Mouse (Mus musculus): Measurements from ENCODE around the gene Kcnq4.

The Kcnq4 gene

DNA sequence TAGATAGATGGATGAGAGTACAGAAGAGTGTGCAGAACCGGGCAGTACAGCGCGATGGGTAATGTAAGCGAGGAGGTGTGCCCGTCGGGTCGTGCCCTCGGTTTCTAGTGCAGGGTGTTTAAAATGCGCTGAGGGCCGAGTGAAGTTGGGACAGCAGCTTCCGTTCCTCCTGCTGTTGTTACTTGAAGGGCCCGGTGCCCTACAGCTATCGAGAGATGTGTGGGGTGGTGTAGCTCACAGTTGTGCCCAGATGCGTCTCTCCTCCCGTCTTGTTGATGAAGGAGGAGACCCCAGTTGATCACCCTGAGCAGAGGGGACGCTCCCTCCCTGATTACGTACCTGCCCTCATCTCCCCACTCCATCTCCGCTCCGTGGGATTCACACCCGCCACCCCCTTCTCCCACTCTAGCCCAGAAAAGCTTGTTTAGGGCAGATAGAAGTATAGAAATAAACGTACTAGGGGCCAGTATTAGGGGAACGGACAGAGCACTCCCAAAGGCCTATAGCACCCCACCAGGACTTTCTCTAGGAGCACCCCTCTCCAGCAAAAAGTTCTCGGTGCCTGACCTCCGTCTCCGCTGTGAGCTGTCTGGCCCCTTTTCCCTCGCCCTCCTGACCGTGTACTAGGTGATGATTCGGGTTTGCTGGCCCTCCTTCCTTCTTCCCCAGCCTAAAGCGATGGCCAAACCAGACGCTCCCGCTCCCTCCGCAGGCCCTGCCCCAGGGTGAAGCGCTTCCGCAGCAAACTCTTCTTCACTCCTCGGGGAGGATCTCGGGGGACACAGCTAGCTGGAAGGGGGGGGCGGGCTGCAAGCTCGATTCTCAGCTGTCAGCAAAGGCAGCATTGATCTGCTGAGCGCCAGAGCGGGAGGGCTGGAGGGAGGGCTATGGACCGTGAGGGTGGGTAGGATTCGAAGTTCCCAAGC lies at the start of gene Kcnq4:
Gene Kcnq4, minus strand, starts transcription at position 672 of the 926 bp plus-strand sequence.
- DNase-seq (ENCODE audit: extremely low read depth, insufficient read length, low spot score): no peak

DNA sequence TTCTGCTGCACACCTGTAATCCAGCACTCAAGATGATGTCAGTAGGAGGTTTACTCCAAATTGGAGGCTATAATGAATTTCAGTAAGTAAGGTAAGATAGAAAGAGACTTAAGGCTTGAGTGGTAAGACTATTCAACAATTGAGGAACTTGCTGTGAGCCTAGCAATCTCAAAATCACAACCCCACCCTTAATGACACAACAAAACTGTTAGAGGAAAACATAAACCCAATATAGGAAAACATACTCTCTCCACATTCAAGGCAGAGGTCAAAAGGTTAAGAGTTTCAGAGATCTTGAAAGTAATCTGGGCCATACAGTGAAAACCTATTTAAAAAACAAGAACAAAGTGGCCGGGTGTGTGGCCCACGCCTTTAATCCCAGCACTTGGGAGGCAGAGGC lies 48.3 kb upstream of the Kcnq4 start:
- DNase-seq (ENCODE audit: extremely low read depth, insufficient read length, low spot score): no peak

DNA sequence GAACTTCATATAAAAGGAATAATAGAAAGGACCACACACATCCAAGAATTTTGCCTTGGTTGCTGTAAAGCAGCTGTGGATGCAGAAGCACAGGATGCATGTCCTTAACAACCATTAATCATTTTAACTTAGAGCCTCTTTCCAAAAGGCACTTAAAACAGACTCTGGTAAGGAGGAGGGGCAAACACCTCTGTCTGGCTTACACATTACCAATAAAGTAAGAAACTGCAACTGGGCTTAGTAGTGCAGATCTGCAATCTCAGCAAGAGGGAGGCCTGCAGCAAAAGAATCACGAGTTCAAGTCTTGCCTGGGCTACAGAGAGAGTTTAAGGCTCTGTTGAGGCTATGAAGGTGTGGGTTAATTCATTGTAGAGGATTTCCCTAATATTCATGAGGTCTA lies 47.2 kb upstream of the Kcnq4 start:
- DNase-seq (ENCODE audit: extremely low read depth, insufficient read length, low spot score): no peak

DNA sequence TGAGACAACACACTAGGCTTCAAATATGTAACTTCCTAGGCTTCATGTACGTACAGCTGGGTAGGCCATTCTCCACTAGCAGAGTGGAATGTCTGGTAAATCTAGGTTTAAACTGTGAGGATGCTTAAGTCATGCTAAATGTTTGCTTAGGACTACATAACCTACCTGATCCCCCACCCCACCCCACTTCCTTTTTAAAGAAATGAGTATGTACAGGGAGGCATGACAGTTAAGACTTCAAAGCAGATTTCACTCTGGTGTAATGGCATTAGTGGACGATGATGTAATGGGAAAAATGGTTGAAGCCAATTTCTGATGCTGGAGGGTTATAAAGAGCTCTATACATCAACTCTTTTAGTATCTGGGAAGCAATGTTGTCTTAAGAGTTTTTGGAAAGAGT lies 44.5 kb upstream of the Kcnq4 start:
- no peak for DNase-seq (ENCODE audit: extremely low read depth, insufficient read length, low spot score)

DNA sequence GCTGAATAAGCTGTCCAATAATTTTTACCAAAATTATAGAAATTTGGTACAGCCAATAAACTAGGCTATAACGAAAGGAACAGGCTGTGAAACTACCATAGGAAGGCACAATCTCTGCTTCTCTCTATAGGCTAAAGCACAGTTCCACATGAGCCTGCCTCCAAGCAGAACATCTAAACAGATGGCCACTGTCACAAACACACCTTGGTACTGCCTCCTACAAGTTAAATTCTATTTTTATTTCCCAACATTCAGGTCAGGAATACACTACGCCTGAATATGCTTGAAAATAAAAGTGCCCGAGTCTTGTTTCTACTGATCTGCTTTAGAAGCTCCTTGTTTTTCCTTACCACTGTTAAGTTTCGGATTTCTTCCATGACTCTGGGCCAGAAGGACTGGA lies 41.6 kb upstream of the Kcnq4 start:
- DNase-seq (ENCODE audit: extremely low read depth, insufficient read length, low spot score): no peak

DNA sequence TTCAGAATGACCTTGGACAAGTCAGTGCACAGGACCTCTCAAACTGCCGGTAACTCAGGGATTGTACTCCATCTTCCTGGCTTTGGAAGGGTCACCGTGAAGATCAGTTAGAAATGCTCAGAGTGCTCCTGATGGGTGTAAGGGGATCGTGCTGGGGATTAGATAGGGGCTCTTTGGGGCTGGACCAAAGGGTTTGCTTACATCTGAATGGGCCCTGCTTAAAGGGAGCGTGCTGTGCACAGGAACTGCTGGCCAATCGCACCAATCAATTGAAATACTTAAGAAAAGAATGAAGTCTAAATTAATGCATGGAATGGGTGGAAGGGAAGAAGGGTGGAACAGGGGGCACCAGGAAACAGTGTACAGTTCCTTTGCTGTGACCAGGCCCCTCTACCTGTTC lies 7.4 kb upstream of the Kcnq4 start:
- DNase-seq (ENCODE audit: extremely low read depth, insufficient read length, low spot score): no peak

DNA sequence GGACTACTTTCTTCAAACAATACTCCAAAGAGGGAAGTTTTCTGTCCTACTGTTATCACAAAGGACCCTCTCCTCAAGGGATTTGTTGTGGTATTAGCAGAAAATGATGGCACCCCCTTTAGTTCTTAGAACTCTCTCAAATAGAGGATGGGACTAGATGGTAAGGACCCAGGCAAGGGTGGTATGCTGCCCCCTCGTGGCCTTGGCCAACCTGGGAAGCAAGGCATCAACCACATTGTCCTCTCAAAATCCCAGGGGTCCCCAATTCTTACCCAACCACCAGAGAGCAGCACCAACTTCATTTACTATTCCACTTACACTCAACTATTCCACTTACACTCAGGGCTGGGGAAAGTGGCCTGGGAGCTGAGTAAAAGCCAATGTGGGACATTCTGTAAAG lies 6.9 kb upstream of the Kcnq4 start:
- DNase-seq (ENCODE audit: extremely low read depth, insufficient read length, low spot score): no peak

DNA sequence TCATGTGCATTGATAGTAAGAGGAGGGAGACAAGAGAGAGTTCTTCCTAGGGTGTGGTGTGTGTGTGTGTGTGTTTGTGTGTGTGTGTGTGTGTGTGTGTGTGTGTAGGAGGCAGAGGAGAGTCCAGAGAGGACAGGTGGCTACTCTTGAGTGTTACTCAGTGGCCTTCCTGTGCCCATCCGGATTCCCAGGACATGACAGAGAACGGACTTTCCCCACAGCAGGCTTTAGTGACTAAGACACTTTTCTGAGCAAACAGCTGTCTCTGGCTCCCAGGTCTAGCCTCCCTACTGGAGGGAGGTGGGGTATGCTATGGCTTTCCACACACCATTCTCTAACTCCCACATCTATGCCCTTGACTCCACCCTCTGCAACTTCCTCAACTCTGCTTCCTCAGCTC lies 1.2 kb upstream of the Kcnq4 start:
- DNase-seq (ENCODE audit: extremely low read depth, insufficient read length, low spot score): no peak

DNA sequence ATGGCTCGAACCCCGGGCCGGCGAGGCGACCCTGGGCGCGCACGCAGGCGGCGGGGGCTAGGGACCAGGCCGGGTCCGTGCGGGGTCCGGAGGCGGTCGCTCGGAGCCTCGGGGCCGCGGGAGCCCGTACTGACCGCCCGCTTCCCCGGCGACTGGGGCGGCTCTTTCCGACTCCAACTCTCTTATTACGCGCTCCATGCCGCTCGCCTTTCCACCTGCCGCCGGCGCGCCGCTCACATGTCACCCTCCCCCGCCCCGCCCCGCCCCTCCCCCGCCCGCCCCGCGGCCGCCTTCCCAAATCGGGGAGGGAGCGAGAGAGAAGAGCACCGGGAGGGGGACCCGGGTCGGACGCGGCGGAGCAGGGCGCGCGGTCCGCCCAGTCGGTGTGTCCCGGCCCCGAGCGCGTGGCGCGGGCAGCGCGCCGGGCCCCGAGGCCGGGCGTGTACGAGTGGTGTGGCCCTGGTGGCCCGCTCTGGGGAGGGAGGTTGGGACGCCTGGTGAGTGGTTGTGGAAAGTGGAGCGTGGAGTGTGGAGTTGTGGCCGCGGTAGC lies 1.1 kb downstream of the Kcnq4 start:
- DNase-seq (ENCODE audit: extremely low read depth, insufficient read length, low spot score): no peak

DNA sequence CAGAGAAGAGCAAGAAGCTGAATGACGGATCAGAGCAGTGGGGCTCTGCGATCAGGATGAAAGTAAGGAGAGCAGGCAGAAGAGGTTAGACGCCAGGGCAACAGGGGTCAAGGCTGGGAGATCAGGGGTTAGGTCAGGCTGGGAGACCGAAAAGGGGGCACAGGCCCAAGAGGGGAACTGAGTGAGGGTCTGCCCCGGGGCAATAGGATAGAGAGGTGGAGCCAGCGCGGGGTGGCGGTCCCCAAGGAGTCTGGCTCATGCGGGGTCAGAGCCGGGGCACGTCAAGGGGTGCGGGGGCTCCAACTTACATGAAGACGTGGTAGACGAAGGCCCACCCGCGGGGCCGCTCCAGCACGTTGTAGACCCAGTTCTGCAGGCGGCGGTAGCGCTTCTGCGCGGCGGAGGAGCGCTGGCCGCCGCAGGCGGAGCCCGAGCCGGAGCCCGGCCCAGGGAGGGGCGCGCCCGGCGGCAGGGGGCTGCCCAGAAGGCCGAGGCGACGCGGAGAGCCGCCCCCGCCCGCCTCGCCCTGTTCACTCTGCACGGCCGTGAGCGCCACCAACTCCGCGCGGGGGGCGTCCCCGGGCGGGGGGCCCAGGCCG lies 1.8 kb downstream of the Kcnq4 start:
- DNase-seq (ENCODE audit: extremely low read depth, insufficient read length, low spot score): no peak

DNA sequence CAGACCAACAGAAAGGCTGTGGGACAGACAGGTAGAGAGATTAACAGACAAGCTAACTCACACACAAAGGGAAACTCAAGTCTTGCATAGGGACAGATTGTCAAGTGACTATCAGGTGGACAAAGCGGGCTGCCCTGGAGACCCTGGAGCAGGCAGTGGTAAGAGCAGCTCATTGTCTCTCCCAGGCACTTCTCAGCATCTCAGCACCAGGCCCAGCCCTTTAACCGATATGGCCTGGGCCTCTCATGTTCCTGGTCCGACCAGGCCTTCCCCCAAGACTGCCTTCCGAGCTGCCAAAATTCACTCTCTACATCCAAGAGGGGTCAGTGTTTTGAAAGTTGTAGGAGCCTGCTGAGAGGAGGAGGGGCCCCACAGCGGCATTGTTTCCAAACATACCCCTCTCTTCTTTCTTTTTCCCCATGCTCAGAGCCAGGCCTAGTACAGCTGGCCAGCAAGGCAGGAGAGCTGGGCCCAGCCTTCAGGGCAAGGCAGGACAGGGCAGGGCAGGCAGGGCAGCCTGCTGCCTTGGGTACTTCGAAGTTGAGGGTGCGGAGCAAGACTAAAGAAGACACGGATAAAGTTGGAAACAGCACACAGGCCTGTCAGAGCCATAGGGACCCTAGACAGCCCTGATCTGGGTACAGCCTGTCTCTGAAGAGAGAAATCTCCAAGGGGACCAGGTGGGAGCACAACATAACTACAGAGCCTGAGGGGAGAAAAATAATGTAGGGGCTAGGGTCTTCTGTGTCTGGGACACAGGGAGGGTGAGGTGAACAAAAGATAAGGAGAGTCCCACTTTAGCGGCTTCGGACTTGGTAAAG lies 2.5 kb downstream of the Kcnq4 start:
- no peak for DNase-seq (ENCODE audit: extremely low read depth, insufficient read length, low spot score)

DNA sequence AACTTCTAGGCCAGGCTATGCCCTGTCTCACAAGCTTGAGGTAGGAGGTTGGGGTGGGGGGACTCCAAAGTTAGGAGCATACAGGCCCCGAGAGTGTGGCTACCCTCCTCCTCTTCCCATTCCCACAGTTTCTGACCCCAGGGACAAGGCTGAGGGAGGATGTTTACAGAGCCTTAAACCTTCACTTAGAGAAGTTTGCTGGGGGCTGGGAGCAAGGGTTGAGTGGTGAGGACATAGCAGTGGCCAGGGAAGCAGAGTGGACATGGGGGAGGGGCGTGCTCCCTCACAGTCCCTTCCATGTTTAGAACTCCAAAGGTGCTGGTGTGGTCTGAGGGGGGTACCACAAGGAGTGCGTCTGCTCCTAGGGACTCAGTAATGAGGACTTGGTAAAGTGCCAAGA lies 4.8 kb downstream of the Kcnq4 start:
- no peak for DNase-seq (ENCODE audit: extremely low read depth, insufficient read length, low spot score)

DNA sequence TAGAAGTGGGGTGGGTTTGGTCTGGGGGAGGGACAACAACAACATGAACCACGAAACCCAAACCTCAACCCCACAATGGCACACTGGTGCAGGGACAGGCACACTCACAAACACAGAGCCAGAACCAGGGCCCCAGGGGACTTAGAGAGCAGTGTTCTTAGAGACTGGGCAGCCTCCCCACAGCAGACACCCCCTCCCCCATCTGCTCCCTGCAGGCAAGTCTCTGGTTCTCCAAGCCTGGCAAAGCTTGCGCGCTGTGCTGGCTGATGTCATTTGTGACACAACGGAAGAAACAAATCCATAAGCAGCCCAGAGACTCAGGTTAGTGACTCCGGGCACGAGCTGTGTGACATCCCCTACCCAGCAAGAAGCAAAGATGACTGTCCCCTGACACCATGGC lies 7.1 kb downstream of the Kcnq4 start:
- DNase-seq (ENCODE audit: extremely low read depth, insufficient read length, low spot score): no peak

DNA sequence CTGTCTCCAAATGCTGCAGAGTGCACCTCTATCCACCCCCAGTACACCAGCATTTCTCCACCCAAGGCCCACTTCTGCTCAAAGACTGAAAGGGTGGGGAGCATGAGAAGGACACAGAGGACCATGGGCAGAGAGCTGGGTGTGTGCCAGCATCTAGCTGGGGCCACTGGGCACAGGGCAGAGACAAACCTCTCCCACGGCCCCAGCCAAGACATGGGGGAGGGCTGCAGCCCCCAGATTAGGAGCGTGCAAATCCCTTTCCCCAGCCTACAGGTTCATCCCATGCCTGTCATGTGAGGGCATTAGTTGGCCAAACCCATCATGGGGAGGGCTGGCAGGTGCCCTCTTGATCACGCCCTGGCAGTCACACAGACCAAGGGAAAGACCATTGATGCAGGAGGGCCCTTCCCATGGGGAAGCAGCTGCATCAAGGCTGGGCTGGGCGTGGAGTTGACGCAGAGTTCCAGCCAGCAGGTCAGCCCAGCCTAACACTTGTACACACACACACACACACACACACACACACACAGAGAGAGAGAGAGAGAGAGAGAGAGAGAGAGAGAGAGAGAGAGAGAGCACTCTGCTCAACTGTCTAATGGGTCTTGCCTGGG lies 14.3 kb downstream of the Kcnq4 start:
- DNase-seq (ENCODE audit: extremely low read depth, insufficient read length, low spot score): no peak

DNA sequence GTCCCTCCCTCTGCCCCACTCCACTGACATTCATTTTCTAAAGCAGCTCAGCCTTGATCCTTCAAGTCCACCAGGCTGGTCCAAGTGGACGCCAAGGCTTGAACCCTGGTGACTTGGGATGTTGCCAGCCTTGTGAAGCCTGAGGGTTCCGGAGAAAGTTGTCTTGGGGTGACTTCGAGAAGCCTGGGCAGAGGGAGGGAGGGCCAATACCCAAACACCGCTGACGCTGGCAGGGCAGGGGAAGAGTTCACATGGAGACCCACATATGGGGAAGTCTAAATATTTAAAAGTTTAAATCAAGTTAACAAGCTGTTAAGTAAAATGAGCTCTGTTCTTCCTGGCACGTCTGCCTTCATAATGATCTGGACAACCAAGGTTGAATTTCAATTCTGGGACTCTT lies 15.7 kb downstream of the Kcnq4 start:
- no peak for DNase-seq (ENCODE audit: extremely low read depth, insufficient read length, low spot score)

DNA sequence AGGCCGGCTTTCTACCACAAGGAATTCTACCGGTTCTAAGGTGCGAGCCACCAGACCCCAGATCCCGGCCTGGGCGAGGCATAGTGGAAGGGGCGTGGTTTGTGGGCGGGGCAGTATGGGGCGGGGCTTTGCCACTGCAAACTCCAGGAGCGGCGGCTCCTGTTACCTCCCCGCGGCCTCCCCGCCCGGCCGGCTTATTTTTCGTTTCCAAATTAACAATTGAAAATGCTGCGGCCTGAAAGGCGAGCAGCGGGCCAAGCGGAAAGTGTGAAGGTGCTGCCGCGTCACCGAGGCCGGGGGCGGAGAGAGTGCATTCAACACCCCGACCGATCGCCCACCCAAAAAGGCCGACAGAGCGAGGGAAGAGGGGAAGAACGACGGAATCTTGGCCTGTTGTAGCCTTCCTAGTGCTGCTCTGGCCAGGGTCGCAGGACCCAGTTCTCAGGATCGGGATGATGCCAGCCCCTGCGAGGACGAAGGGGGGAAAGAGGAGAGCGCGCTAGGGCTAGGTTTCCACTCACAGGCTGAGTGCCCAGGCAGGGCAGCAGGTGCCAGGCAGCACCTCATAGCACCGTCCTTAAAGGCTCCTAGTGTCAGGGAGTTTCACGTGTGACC lies 17.3 kb downstream of the Kcnq4 start:
- DNase-seq (ENCODE audit: extremely low read depth, insufficient read length, low spot score): peak; percentile 52

DNA sequence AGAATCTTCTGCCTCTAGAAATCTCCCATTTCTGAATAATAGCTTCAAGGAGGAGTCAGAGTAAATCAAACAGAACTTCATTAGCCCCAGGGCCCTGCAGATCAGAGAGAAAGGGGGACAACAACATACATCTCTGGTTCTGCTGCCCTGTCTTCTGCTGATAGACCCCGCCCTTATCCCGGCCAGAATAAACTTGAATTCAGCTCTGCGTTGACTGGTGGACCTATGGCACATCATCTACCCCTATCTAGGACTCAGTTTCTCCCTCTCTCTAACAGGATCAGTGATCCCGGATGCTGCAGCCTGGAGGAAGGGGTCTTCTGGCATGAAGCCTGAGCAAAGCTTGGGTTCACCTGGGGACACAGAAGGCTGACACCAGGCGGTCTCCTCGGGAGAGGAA lies 17.8 kb downstream of the Kcnq4 start:
- DNase-seq (ENCODE audit: extremely low read depth, insufficient read length, low spot score): no peak

DNA sequence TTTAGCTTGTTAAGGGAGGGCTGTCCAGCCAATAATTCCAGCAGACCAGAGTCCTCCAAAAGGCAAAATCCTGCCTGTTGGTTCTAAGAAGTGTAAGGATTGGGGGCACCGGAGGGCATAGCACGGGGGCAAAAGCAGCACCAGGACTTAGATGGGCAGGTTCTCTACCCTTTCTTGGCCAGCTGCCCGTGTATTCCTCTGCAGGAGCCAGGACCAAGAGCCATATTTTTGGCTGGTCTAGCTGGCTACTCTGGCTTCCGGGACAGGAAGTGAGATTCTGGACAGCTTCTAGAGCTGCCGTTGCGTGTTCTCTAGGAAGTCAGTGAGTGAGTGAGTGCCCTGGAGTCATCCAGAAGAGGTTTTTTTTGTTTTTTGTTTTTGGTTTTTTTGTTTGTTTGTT lies 18.3 kb downstream of the Kcnq4 start:
- DNase-seq (ENCODE audit: extremely low read depth, insufficient read length, low spot score): no peak

DNA sequence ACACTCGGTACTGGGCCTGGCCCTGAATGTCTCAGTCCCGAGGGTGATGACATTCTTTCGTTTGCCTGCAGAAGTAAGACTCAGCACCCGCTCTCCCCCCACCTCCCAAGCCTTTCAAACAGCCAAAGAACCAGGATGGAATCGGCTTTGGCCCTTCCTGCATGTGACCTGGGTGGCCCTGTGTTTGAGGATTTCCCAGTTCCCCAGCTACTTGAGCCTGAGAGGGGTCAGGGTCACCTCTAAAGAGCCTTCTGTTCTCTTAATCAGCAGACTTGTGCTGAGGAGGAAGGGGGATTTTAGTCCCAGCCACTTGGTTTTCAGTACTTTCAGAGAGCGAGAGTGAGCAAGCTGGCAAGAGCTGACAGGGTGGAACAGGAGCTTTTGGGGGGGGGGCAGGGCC lies 19.0 kb downstream of the Kcnq4 start:
- no peak for DNase-seq (ENCODE audit: extremely low read depth, insufficient read length, low spot score)

DNA sequence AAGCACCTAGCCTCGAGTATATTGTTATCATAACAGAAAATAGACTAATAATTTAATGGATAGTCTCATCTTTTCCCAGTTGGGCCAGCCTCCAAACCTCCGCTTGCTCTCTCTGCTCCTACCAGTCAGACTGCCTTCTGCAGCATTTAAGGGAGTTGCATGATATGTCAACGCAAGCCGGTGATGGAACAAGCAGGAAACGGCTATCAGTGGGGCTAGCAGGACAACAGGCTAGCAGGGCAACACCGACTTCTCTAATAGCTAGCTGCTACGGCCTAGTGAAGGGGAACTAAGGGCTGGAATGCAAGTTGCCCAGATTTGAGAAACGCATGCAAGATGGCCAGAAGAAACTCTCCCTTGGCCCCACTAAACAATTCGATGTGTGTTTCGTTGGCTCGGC lies 20.6 kb downstream of the Kcnq4 start:
- DNase-seq (ENCODE audit: extremely low read depth, insufficient read length, low spot score): no peak

Measured in 3134 (cell line).